Mouse (Mus musculus): ENCODE data around the gene 1700024G13Rik. TPM values are rescaled to one million over a fixed set of nuclear protein-coding genes. Genes with fewer than 3 reads are reported as not detected.

1700024G13Rik gene
- polyA plus RNA-seq, 1 experiment from 2014 or later = not detected

Other genes starting within 250 kb of the 1700024G13Rik start
- gene Msmb, start 246.4 kb downstream of the 1700024G13Rik start, polyA plus RNA-seq (2016; fragmentation: Nextera tagmentation; extraction: Ambion mirVana) = not detected in 2 replicates
- gene Ncoa4, start 228.5 kb downstream of the 1700024G13Rik start, polyA plus RNA-seq (2016; fragmentation: Nextera tagmentation; extraction: Ambion mirVana) = 69.6 and 82.1 TPM in 2 replicates
- 356 and 363 TPM in 2 replicates for gene Timm23, start 186.5 kb downstream of the 1700024G13Rik start, polyA plus RNA-seq (2016; fragmentation: Nextera tagmentation; extraction: Ambion mirVana)
- 45.2 and 51.9 TPM in 2 replicates for gene Parg, start 186.4 kb downstream of the 1700024G13Rik start, polyA plus RNA-seq (2016; fragmentation: Nextera tagmentation; extraction: Ambion mirVana)
- 18.3 and 18.4 TPM in 2 replicates for gene Ogdhl, start 66.4 kb downstream of the 1700024G13Rik start, polyA plus RNA-seq (2016; fragmentation: Nextera tagmentation; extraction: Ambion mirVana)
- gene Slc18a3, start 76.5 kb upstream of the 1700024G13Rik start, polyA plus RNA-seq (2016; fragmentation: Nextera tagmentation; extraction: Ambion mirVana) = 0.09 and 0.10 TPM in 2 replicates
- gene Chat, start 77.6 kb upstream of the 1700024G13Rik start, polyA plus RNA-seq (2016; fragmentation: Nextera tagmentation; extraction: Ambion mirVana) = not detected in 2 replicates
- 28.9 TPM in 2 replicates for gene Ercc6, start 125.1 kb upstream of the 1700024G13Rik start, polyA plus RNA-seq (2016; fragmentation: Nextera tagmentation; extraction: Ambion mirVana)
- 0.22 TPM in 1 of 2 replicates, not detected in the other for gene Prrxl1, start 211.0 kb upstream of the 1700024G13Rik start, polyA plus RNA-seq (2016; fragmentation: Nextera tagmentation; extraction: Ambion mirVana)